Mouse (Mus musculus) neural tube, embryonic 11.5 days (tissue): Measurements from ENCODE around the gene Irak1bp1. TPM values are rescaled to one million over a fixed set of nuclear protein-coding genes. Genes with fewer than 3 reads are reported as not detected.

Source experiments
- ATAC-seq: fragments of 200-750 bp; cut with Nextera tagmentation; 2 replicates; pipeline ENCODE4 v1.8.0; 2017; ENCODE audit warnings: moderate number of reproducible peaks, mild to moderate bottlenecking, moderate TSS enrichment, moderate library complexity; ENCODE audit not compliant: insufficient read depth, low FRiP score, low TSS enrichment
- DNase-seq: peaks from one replicate; pipeline ENCODE4 v3.0.0-alpha.2; 2015; ENCODE audit warnings: low spot score
- H3K27ac ChIP-seq: fragments of 300-500 bp; sonication (generic); 2 replicates; pipeline ENCODE4 v1.5.1; 2014; ENCODE audit warnings: low read depth, mild to moderate bottlenecking, low read length
- H3K27me3 ChIP-seq: fragments of 300-500 bp; sonication (generic); 2 replicates; pipeline ENCODE4 v1.6.1; 2014; ENCODE audit warnings: mild to moderate bottlenecking, low read length, mixed read lengths; ENCODE audit not compliant: control insufficient read depth, insufficient read depth
- H3K36me3 ChIP-seq: fragments of 300-500 bp; sonication (generic); 2 replicates; pipeline ENCODE4 v1.6.1; 2014; ENCODE audit warnings: mild to moderate bottlenecking, low read length, moderate library complexity, mixed read lengths; ENCODE audit not compliant: control insufficient read depth, insufficient read depth
- H3K4me1 ChIP-seq: fragments of 300-500 bp; sonication (generic); 2 replicates; pipeline ENCODE4 v1.6.1; 2014; ENCODE audit warnings: low read length, mixed read lengths; ENCODE audit not compliant: control insufficient read depth, insufficient read depth
- H3K4me2 ChIP-seq: fragments of 300-500 bp; sonication (generic); 2 replicates; pipeline ENCODE4 v1.6.1; 2014; ENCODE audit warnings: low read depth, mild to moderate bottlenecking, moderate library complexity
- H3K4me3 ChIP-seq: fragments of 300-500 bp; sonication (generic); 2 replicates; pipeline ENCODE4 v1.5.1; 2014; ENCODE audit warnings: low read depth, low read length
- H3K9ac ChIP-seq: fragments of 300-500 bp; sonication (generic); 2 replicates; pipeline ENCODE4 v1.6.1; 2014; ENCODE audit warnings: mild to moderate bottlenecking, low read length
- H3K9me3 ChIP-seq: fragments of 300-500 bp; sonication (generic); 2 replicates; pipeline ENCODE4 v1.6.1; 2016; ENCODE audit warnings: low read length; ENCODE audit not compliant: control insufficient read depth
- WGBS: fragments of 180-500 bp; shearing (Covaris S2); extraction: QIAGEN DNeasy Blood & Tissue Kit; methylation state at CpG from one replicate; pipeline ENCODE4 v1.1.7; 2014; 5-methylcytosine and 5-hydroxymethylcytosine counted together
- polyA plus RNA-seq: library from polyadenylated mRNA; unstranded; fragments of >200 nt; fragmentation: Nextera tagmentation; extraction: Ambion mirVana; gene quantifications from 2 replicates; pipeline ENCODE4 v1.2.1, GENCODE M21; 2014

The Irak1bp1 gene
- polyA plus RNA-seq, 1 experiment from 2014 or later, result 28.2 TPM

DNA sequence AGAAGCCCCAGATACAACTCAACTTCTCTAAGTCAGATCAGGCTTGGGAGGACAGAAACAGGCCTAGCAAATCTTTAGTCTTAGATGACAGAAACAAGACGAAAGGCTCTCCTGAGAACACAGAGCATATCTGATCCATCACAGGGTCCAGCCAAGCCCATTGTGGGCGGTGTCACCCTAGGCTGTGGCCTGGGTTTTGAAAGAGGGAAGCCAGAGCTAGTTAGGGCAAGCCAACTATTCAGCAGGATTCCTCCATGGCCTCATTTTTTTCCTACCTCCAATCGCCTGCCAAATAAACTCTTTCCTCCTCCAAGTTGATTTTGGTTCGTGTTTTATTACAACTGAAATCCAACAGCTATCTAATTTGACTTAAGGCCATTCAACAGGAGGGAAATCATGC is 32.0 kb downstream of the Irak1bp1 start:
- Histone ChIP-seq H3K27me3 (no peaks in the 10 kb centered on the region), H3K9ac (no peak overlapping the region), H3K4me1 (no peaks in the 10 kb centered on the region), H3K4me3 (no peak overlapping the region), H3K9me3 (no peaks in the 10 kb centered on the region), H3K36me3 (no peaks in the 10 kb centered on the region), H3K4me2 (no peak overlapping the region), H3K27ac (no peak overlapping the region)
- DNase-seq (no peak), ATAC-seq (no peak)
- WGBS, result 92% methylated on average over 4 of the region's 4 CpGs

DNA sequence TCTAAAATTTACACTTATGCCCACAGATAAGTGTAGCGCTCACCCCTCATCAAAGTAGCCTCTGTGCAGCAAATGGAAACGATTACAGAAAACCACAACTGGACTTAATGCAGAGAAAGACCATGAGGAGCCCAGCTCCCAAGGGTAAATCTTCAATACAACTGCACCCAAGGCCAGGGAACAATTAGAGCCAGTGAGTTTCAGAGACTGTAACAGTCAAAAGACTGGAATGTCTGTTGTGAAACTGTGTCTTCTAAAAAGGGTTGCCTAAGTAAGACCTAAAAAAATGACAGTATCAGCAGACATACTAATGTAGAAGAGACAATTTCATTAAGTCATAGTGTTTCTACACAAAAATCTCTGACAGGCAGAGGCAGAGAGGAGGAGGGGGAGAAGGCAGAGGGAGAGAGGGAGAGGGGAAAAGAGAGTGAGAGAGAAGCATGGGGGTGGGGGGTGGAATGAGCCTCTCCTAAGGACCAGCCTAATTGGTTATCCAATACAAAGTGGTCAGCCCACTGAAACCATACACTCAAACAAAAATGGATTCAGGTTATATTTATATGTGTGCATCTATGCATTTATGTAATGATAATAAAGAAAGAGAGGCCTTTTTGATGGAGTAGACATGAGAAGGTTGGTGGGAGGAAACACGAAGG is 32.6 kb downstream of the Irak1bp1 start:
- no peaks in the 10 kb centered on the region for H3K27me3 ChIP-seq
- H3K27ac ChIP-seq, result no peak overlapping the region
- ATAC-seq (no peak), DNase-seq (no peak)
- H3K4me3 ChIP-seq, result no peak overlapping the region
- no peaks in the 10 kb centered on the region for H3K4me1 ChIP-seq
- 93% methylated on average over 3 of the region's 3 CpGs for WGBS
- no peaks in the 10 kb centered on the region for H3K36me3 ChIP-seq
- H3K9ac ChIP-seq, result no peak overlapping the region
- H3K9me3 ChIP-seq, result no peaks in the 10 kb centered on the region
- H3K4me2 ChIP-seq, result no peak overlapping the region

DNA sequence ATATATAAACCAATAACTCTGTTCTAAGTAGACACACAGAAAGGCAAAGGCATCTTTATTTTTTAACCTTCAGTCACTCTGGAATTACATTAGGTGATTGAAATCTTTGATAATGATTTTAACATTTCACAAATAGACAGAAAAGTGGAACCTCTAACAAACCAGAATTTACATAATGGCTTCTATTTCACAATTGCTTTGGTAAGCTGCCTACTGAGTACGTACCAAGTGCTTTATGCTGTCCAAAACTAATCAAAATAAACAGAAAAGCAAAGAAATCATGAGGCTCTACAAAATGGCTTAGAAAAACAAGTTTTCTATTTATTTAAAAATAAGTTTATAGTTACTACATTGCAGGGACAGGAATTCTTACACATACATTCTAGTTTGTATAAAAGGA is 36.8 kb downstream of the Irak1bp1 start:
- Histone ChIP-seq H3K36me3 (peaks cover 2% of the 10 kb centered on the region), H3K4me1 (no peaks in the 10 kb centered on the region), H3K27ac (no peak overlapping the region), H3K9me3 (no peaks in the 10 kb centered on the region), H3K9ac (no peak overlapping the region), H3K4me2 (no peak overlapping the region), H3K4me3 (no peak overlapping the region), H3K27me3 (no peaks in the 10 kb centered on the region)
- ATAC-seq, result no peak
- 89% methylated on average over 1 of the region's 1 CpGs for WGBS
- DNase-seq, result no peak

DNA sequence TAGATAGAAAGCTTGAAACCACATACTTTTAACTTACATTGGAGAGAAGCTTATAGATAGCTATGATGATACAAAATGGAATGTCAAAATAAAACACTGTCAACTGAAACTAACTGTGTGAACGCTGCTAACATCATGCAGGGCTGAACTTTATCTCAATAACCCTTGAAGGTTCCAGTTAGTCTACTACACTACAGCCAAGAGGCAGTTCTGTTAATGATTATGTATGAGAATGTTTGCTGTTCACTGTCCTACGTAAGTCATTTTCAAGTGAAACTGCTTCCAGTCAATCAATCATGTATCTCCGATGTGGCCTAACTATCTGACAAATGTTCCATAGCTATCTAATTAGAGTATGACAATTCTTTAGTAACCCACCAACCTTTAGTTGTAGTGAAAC is 38.4 kb downstream of the Irak1bp1 start:
- Histone ChIP-seq H3K4me1 (no peaks in the 10 kb centered on the region), H3K9ac (no peak overlapping the region), H3K36me3 (peaks cover 7% of the 10 kb centered on the region), H3K4me2 (no peak overlapping the region), H3K27me3 (no peaks in the 10 kb centered on the region), H3K4me3 (no peak overlapping the region), H3K9me3 (no peaks in the 10 kb centered on the region), H3K27ac (no peak overlapping the region)
- 90% methylated on average over 3 of the region's 3 CpGs for WGBS
- DNase-seq (no peak), ATAC-seq (no peak)

DNA sequence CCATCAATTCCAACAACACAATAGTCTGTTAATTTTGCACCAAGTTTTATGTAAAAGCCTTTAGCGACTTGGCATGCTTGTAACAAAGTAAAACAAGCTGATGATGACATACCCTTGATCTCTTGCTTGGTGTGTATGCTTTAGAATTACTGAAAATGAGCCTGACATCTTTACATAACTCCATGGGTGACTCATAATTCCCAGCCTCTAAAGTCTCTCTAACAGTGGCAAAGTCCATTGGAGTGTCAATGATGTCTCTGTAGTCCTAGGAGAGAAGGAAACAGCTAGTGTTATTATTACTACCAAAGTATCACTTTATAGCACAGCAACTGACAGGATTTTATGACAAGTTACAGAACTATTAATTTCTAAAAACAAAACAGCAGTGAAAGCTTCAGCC is 47.7 kb downstream of the Irak1bp1 start:
- no peak overlapping the region for H3K9ac ChIP-seq
- H3K27ac ChIP-seq, result no peak overlapping the region
- no peaks in the 10 kb centered on the region for H3K9me3 ChIP-seq
- DNase-seq (no peak), ATAC-seq (no peak)
- H3K4me3 ChIP-seq, result no peak overlapping the region
- H3K27me3 ChIP-seq, result no peaks in the 10 kb centered on the region
- H3K4me2 ChIP-seq, result no peak overlapping the region
- peaks cover 22% of the 10 kb centered on the region for H3K36me3 ChIP-seq
- WGBS, result 90% methylated on average over 1 of the region's 1 CpGs
- no peaks in the 10 kb centered on the region for H3K4me1 ChIP-seq

DNA sequence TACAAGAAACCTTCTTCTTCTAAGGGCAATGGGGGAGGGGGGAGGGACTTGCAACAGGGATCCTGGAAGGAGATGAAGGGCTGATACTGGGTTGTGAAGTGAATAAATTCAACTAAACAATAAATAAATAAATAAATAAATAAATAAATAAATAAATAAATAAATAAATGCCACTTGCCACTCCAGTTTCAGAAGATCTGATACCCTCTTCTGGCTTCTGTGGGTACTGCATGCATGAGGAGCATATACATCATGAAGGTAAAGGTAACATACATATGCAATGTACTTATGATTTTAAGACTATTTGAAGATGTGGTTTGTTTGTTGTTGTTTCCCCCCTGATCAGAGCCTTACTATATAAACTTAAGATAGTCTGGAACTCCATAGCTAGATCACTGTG is 54.8 kb downstream of the Irak1bp1 start:
- no peaks in the 10 kb centered on the region for H3K27me3 ChIP-seq
- no peak overlapping the region for H3K4me2 ChIP-seq
- DNase-seq (no peak), ATAC-seq (no peak)
- no peak overlapping the region for H3K27ac ChIP-seq
- H3K9ac ChIP-seq, result no peak overlapping the region
- no peaks in the 10 kb centered on the region for H3K4me1 ChIP-seq
- peaks cover 24% of the 10 kb centered on the region for H3K36me3 ChIP-seq
- H3K9me3 ChIP-seq, result no peaks in the 10 kb centered on the region
- H3K4me3 ChIP-seq, result no peak overlapping the region

DNA sequence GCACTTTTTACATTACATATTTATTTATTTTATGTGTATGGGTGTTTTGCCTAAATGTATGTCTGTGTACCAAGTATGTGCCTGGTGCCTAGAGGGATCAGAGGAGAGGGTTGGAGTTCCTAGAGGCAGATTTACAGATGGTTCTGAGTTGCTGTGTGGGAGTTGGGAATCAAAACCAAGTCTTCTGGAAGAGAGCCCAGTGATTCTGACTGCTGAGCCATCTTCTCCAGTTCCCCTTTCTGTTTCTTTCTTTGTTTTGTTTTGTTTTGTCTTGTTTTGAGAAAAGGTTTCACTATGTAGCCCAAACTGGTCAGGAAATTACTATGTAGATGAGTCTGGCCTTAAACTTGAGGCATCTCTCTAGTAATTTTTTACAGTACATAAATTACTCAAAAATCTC is 59.3 kb downstream of the Irak1bp1 start:
- Histone ChIP-seq H3K4me3 (no peak overlapping the region), H3K4me2 (no peak overlapping the region), H3K36me3 (peaks cover 19% of the 10 kb centered on the region), H3K4me1 (no peaks in the 10 kb centered on the region), H3K27ac (no peak overlapping the region), H3K9me3 (no peaks in the 10 kb centered on the region), H3K27me3 (no peaks in the 10 kb centered on the region), H3K9ac (no peak overlapping the region)
- ATAC-seq (no peak), DNase-seq (no peak)

Other genes starting within 250 kb of the Irak1bp1 start
- 124 TPM in 2 replicates for gene Phip, start 146.0 kb downstream of the Irak1bp1 start, polyA plus RNA-seq